Mouse (Mus musculus): ENCODE results near the gene Hs6st3. TPM values are rescaled to one million over a fixed set of nuclear protein-coding genes. Genes with fewer than 3 reads are reported as not detected.

Hs6st3 gene
- polyA plus RNA-seq, 1 experiment, result not detected

DNA sequence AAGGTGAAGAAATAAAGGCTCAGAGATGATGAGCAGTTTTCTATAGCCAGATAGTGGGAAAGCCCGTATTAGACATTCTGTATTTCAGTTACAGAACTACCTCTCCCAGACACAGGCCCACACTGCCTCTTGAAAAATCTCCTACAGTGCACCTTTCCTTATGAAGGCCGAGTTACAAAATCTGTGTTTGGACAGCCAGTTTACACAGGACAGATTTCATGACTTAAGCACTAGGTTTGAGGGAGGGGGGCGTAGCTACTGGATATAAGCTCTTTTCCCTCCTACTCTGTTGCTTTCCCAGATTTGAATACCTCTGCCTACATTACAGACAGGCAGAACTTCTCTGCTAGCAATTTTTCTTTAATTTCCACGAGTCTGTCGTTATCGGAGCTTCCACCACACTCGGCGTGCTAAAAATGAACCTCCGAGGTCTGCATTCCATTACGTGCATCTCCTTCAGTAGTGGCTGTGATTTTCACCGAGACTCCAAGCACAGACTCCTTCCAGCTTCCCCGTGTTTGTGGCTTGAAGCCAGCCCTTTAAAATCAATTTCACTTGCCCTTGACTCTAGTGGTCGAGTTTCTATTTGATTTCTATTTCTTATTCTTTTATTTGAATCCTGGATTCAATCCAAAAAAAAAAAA lies 770.0 kb downstream of the Hs6st3 start:
- Histone ChIP-seq H3K4me1 (ENCODE audit: control insufficient read depth) (no peaks in the 10 kb centered on the region), H3K9me3 (ENCODE audit: control insufficient read depth, low read length) (peaks cover 9% of the 10 kb centered on the region; the same call in 1 of the 2 replicates), H3K36me3 (ENCODE audit: control insufficient read depth) (no peaks in the 10 kb centered on the region), H3K27me3 (ENCODE audit: control insufficient read depth) (no peaks in the 10 kb centered on the region), H3K4me3 (replicated peaks) (no peak overlapping the region)
- TF ChIP-seq GATA1 (IDR thresholded peaks at IDR 0.05; ENCODE audit: low read length), result no peak
- no peak for TF ChIP-seq TAL1 (IDR thresholded peaks at IDR 0.05; ENCODE audit: low read length)

DNA sequence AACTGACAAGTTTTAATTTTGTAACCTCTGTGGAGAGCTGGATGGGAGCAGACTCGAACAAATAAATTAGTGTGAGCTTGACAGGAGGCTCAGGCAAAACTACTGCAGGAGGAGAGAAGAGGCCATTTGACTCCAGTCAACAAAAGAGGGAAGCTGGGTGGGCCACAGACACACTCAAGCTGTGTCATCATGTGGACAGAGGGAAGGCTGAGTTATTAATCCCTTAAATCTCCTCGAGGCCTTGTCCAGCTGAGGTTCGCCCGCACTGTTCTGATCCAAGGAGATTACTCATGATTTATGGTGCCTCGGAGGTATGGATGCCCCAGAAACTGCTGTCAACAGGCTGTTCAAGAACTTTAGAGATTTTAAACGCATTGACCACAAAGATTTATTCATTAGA lies 776.4 kb downstream of the Hs6st3 start:
- Histone ChIP-seq H3K36me3 (ENCODE audit: control insufficient read depth) (no peaks in the 10 kb centered on the region), H3K4me1 (ENCODE audit: control insufficient read depth) (no peaks in the 10 kb centered on the region), H3K9me3 (ENCODE audit: control insufficient read depth, low read length) (peaks cover 14% of the 10 kb centered on the region), H3K27me3 (ENCODE audit: control insufficient read depth) (no peaks in the 10 kb centered on the region), H3K4me3 (replicated peaks) (no peak overlapping the region)
- no peak for TF ChIP-seq GATA1 (IDR thresholded peaks at IDR 0.05; ENCODE audit: low read length)

GRCm38 (mm10) chr14:119918281-119919034 lies 780.3 kb downstream of the Hs6st3 start:
- TF ChIP-seq TAL1 (IDR thresholded peaks at IDR 0.05; ENCODE audit: low read length) (no peak), GATA1 (IDR thresholded peaks at IDR 0.05; ENCODE audit: low read length) (no peak)

DNA sequence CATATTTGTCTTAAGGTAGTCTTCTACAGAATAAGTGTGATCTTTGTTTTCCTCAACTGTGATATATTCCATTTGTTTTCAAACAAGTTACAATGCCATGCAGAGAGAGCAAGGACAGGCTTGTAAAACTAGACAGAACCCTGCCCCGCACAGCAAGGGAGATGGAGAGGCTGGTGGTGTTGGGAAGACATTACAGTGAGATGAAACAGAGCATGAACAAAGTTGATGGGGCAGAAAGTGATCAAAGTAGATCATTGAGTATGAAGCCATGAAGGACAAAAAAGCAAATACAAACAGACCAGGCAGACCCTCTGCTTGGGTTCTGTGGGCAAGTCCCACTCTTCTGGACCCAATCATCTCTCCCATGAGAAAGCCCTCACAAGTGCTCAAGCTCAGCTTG lies 781.0 kb downstream of the Hs6st3 start:
- no peak overlapping the region for H3K4me3 ChIP-seq (replicated peaks)
- H3K4me1 ChIP-seq (ENCODE audit: control insufficient read depth), result no peaks in the 10 kb centered on the region
- H3K27me3 ChIP-seq (ENCODE audit: control insufficient read depth), result no peaks in the 10 kb centered on the region
- no peaks in the 10 kb centered on the region for H3K36me3 ChIP-seq (ENCODE audit: control insufficient read depth)
- peaks cover 14% of the 10 kb centered on the region for H3K9me3 ChIP-seq (ENCODE audit: control insufficient read depth, low read length)
- TF ChIP-seq GATA1 (IDR thresholded peaks at IDR 0.05; ENCODE audit: low read length) (no peak), TAL1 (IDR thresholded peaks at IDR 0.05; ENCODE audit: low read length) (no peak)

More at GRCm38 (mm10) chr14:119918281-119919034, 780.3 kb downstream of the Hs6st3 start:
- H3K9me3 ChIP-seq (ENCODE audit: control insufficient read depth, low read length), result peaks cover 19% of the 10 kb centered on the region
- no peaks in the 10 kb centered on the region for H3K36me3 ChIP-seq (ENCODE audit: control insufficient read depth)
- H3K27me3 ChIP-seq (ENCODE audit: control insufficient read depth), result no peaks in the 10 kb centered on the region
- H3K4me1 ChIP-seq (ENCODE audit: control insufficient read depth), result no peaks in the 10 kb centered on the region
- H3K4me3 ChIP-seq (replicated peaks), result no peak overlapping the region

Other genes with a start within 250 kb of the Hs6st3 start
- gene Dzip1, start 212.9 kb upstream of the Hs6st3 start, polyA plus RNA-seq (2012), result 0.13 and 0.15 TPM in 2 replicates
- 0.16 and 0.31 TPM in 2 replicates for gene Dnajc3, start 200.4 kb upstream of the Hs6st3 start, polyA plus RNA-seq (2012)
- not detected in 2 replicates for gene Uggt2, start 38.9 kb upstream of the Hs6st3 start, polyA plus RNA-seq (2012)